Mouse (Mus musculus): Measurements from ENCODE around the gene Cd200r3.

Gene Cd200r3

GRCm38 (mm10) chr16:44943468-44943867 lies at the start of gene Cd200r3:
Gene Cd200r3 (plus strand): TSS chr16:44943678.
- DNase-seq (ENCODE audit: extremely low spot score, low spot score) = no peak

DNA sequence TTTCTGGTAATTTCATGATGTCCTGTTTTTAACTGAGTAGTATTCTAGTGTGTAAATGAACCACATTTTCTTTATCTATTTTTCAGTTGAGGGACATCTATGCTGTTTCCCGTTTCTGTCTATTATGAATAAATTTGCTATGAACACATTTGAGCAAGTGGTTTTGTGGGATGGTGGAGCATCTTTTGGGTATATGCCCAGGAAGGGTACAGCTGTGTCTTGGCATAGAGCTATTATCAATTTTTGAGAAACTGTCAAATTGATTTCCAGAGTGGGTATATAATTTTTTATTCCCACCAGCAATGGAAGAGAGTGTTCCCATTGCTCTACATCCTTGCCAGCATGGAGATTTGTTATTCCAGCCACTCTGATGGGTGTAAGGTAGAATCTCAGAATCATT lies 11.5 kb upstream of the Cd200r3 start:
- no peak for DNase-seq (ENCODE audit: extremely low spot score, low spot score)

GRCm38 (mm10) chr16:44951360-44952114 lies 8.1 kb downstream of the Cd200r3 start:
- DNase-seq (ENCODE audit: extremely low spot score, low spot score) = no peak

- no peak for DNase-seq (ENCODE audit: extremely low spot score, low spot score)
These were observed 18.8 kb downstream of the Cd200r3 start for GRCm38 (mm10) chr16:44962296-44962695.

DNA sequence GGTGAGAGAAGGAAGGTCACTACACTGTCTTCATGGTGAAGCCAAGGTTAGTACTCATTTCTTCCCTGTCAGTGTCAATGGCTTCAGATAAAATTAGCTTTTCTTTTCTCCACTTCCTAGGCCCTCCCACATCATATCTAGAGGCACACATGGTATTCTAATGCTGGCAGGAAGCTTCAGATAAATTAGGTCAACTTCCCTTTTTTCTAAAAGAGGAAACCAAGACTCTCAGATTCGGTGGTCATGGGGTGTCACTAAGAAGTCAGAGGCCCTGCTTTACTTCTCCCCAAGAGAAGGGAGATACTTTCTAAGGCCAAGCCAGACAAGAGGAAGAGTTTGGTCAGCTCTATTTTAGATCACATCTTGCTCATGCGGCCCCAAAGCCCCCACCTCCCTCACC lies 19.3 kb downstream of the Cd200r3 start:
- no peak for DNase-seq (ENCODE audit: extremely low spot score, low spot score)

- no peak for DNase-seq (ENCODE audit: extremely low spot score, low spot score)
These were observed 21.3 kb downstream of the Cd200r3 start for GRCm38 (mm10) chr16:44964526-44965374.

GRCm38 (mm10) chr16:44965428-44965827 lies 21.9 kb downstream of the Cd200r3 start:
- DNase-seq (ENCODE audit: extremely low spot score, low spot score) = no peak

DNA sequence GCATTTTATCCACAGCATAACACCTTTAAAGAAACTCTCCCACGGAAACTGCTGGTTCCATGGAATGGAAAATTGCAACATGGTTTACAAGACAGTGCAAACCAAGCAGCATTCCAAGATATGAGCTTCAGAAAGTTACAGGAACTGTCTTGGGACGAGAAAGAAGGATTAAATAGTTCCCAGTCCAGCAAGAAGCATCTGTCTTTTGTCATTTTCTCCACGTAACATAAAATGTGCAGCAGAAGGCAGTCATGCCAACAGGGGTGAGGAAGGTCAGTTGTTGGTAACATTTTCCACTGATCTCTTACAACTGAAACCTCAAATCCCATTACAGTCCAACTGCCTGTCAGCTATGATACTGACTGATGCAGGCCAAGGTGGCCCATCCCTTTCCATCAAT lies 22.4 kb downstream of the Cd200r3 start:
- no peak for DNase-seq (ENCODE audit: extremely low spot score, low spot score)

GRCm38 (mm10) chr16:44966891-44967290 lies 23.4 kb downstream of the Cd200r3 start:
- no peak for DNase-seq (ENCODE audit: extremely low spot score, low spot score)

DNA sequence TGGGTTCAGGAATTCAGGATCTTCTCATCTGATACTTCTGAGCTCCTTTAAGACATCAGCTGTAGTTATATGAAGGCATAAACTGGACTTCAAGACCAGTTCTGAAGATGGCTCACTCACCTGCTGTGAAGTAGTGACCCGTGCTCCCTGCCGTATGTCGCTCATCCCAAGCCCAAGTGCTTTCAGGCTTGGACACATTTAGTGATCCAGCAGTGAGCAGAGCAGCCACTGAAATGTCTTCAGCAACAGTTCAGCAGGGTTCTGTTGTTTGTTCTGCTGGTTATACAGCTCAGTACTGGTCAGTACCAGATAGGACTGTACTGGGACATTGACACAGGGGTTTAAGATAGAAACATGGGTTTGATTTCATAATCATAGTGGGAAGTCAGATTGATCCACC lies 24.6 kb downstream of the Cd200r3 start:
- DNase-seq (ENCODE audit: extremely low spot score, low spot score) = no peak

- no peak for DNase-seq (ENCODE audit: extremely low spot score, low spot score)
These were observed 27.4 kb downstream of the Cd200r3 start for GRCm38 (mm10) chr16:44970925-44971324.

DNA sequence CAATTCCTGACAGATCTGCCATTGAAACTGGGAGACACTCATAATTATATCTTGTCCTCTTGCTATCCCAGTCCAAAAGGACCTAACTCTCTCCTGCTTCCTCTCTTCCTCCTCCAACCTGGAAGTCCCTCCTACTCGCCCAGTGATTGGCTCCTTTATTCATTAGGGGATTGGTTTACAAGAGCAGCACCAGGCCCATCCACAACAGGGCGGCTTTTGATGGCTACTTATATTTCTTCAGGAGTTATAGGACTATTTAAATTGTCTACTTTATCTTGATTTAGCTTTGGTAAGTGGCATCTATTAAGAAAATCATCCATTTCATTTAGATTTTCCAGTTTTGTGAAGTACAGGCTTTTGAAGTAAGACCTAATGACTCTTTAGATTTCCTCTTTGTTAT lies 30.6 kb downstream of the Cd200r3 start:
- no peak for DNase-seq (ENCODE audit: extremely low spot score, low spot score)

- no peak for DNase-seq (ENCODE audit: extremely low spot score, low spot score)
These were observed 32.6 kb downstream of the Cd200r3 start for GRCm38 (mm10) chr16:44976081-44976480.

GRCm38 (mm10) chr16:44976892-44977633 lies 33.6 kb downstream of the Cd200r3 start:
- DNase-seq (ENCODE audit: extremely low spot score, low spot score) = no peak

GRCm38 (mm10) chr16:44978193-44978592 lies 34.7 kb downstream of the Cd200r3 start:
- no peak for DNase-seq (ENCODE audit: extremely low spot score, low spot score)

DNA sequence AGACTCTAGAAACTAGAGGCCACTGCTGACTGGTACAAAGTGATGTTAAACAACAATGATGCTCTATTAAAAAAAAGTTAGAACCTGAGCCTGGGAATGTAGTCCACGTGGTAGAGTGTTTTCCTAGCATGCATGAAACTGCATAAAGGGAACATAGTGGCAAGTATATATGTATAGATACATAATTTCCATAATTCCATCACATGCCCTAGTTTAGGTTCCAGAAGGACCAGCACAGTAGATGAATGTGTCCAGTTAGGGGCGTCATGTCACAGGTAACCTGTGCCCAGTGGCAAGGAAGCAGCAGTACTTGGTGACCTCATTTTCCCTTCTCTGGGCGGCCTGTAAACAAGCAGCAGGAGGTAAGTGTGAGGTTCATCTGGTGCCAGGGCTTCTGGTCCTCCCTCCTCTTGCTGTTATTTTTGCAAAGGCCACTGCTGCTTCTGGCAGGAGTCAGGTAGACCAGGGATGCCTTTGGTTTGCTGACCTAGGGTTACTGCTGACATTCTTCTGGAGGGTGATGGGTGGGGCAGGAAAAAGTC lies 35.9 kb downstream of the Cd200r3 start:
- no peak for DNase-seq (ENCODE audit: extremely low spot score, low spot score)

DNA sequence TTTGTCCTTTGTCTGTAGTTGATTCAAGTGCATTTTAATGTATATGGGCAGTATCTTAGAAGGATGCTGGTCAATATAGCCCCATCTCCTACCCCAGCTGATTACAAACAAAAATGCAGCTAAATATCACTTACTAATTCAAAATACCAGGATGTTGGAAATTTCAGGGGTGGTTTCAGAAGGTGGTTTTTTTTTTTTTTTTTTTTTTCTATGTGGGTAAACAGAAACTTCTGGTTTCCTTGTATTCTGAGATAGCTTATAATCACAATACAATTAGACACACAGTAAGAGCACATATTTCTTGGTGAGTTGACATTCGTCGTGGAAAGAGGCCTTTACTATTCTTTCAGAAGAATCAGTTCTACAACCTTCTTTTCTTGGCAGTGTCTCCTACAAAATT lies 39.5 kb downstream of the Cd200r3 start:
- DNase-seq (ENCODE audit: extremely low spot score, low spot score) = no peak

DNA sequence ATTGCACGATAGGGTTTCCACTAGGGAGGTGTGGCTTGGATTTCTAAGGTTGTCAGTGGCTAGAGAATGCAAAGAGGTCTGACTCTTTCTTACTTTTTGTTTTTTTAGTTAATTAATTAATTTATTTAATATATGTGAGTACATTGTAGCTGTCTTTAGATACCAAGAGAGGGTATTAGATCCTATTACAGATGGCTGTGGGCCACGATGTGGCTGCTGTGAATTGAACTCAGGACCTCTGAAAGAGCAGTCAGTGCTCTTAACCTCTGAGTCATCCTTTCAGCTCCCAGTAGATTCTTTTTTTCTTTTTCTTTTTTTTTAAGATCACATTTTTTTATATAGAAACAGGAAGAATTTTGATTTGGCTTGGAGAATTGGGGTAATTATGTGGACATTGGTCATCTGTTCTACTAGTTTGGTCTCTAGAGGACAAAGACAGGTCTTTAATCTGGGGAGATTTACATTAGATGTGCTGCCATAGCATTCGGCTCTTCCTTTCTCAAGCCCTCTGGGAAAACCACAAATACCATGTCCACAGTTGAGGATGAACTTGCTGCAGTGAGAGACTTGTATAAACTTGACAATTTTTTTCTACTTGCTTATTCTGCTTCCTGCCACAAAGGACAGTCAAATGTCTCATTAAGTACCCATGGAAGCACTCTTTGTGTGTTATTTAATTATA lies 40.0 kb downstream of the Cd200r3 start:
- no peak for DNase-seq (ENCODE audit: extremely low spot score, low spot score)

GRCm38 (mm10) chr16:44984111-44984510 lies 40.6 kb downstream of the Cd200r3 start:
- no peak for DNase-seq (ENCODE audit: extremely low spot score, low spot score)

DNA sequence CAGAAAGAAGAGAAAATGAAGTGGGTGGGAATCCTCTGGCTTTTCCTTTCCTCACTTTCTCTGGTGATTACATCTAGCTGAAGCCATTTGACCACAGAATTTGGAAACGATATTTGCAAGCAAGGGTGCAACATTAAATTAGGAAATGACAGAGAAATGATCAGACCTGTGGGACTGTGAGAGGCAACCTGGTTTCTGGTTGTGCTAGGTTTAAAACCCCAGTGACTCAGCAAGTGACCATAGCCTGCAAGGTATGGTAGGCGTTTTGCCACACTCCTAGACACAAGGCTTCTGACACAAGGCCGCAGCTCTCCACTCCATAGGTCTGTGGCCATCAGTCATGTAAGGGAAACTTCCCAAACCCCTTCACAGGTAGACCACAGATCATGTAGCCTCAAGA lies 41.4 kb downstream of the Cd200r3 start:
- DNase-seq (ENCODE audit: extremely low spot score, low spot score) = no peak

DNA sequence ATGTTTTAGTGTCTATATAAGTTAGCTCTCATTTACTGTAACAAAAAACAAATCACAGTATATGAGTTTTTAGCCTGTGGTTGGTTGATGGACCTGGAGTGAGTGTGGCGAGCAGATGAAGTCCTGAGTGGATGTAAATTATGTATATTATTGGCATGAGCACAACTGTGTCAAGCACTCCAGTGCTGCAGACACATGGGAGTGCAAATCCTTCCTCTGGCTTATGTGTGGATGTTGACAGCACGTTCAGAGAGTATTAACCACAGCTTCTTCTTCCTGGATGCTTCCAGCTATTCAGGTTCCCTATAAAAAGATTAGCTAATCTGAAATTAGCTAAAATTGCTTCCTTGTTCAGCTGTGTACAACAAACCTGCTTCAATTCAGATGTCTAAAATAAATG lies 42.6 kb downstream of the Cd200r3 start:
- DNase-seq (ENCODE audit: extremely low spot score, low spot score) = no peak

Measured in neural tube, embryonic 10.5 days (tissue).